Mouse (Mus musculus) heart, embryonic 11.5 days (tissue): ENCODE results near the gene Rab31. TPM values are rescaled to one million over a fixed set of nuclear protein-coding genes. Genes with fewer than 3 reads are reported as not detected.

ENCODE experiments used
- ATAC-seq: fragments of 200-750 bp; cut with Nextera tagmentation; replicated peaks from 2 replicates; pipeline ENCODE4 v1.8.0; 2017; ENCODE audit warnings: moderate library complexity; ENCODE audit not compliant: insufficient number of reproducible peaks, low FRiP score, low TSS enrichment
- H3K27ac ChIP-seq: fragments of 300-500 bp; sonication (generic); 2 replicates; pipeline ENCODE4 v1.5.1; 2014; ENCODE audit warnings: mild to moderate bottlenecking, low read depth, low read length
- H3K27me3 ChIP-seq: fragments of 300-500 bp; sonication (generic); 2 replicates; pipeline ENCODE4 v1.6.1; 2014; ENCODE audit warnings: mild to moderate bottlenecking, low read length, mixed read lengths; ENCODE audit not compliant: control insufficient read depth, insufficient read depth
- H3K36me3 ChIP-seq: fragments of 300-500 bp; sonication (generic); 2 replicates; pipeline ENCODE4 v1.6.1; 2014; ENCODE audit warnings: mild to moderate bottlenecking, low read length, moderate library complexity, mixed read lengths; ENCODE audit not compliant: control insufficient read depth, insufficient read depth
- H3K4me1 ChIP-seq: fragments of 300-500 bp; sonication (generic); 2 replicates; pipeline ENCODE4 v1.6.1; 2014; ENCODE audit warnings: low read length; ENCODE audit not compliant: control insufficient read depth, insufficient read depth
- H3K4me2 ChIP-seq: fragments of 300-500 bp; sonication (generic); 2 replicates; pipeline ENCODE4 v1.6.1; 2014; ENCODE audit warnings: mild to moderate bottlenecking, moderate library complexity
- H3K4me3 ChIP-seq: fragments of 300-500 bp; sonication (generic); 2 replicates; pipeline ENCODE4 v1.5.1; 2014; ENCODE audit warnings: low read depth, low read length
- H3K9ac ChIP-seq: fragments of 300-500 bp; sonication (generic); 2 replicates; pipeline ENCODE4 v1.6.1; 2014; ENCODE audit warnings: mild to moderate bottlenecking, low read depth, low read length, moderate library complexity
- H3K9me3 ChIP-seq: fragments of 300-500 bp; sonication (generic); replicated peaks from 2 replicates; pipeline ENCODE4 v1.6.1; 2016; ENCODE audit warnings: low read length; ENCODE audit not compliant: control insufficient read depth
- WGBS: fragments of 180-500 bp; shearing (Covaris S2); extraction: QIAGEN DNeasy Blood & Tissue Kit; methylation state at CpG from one replicate; pipeline ENCODE4 v1.1.7; 2014; ENCODE audit not compliant: insufficient replicate concordance; 5-methylcytosine and 5-hydroxymethylcytosine counted together
- polyA plus RNA-seq: library from polyadenylated mRNA; unstranded; fragments of >200 nt; fragmentation: Nextera tagmentation; extraction: Ambion mirVana; gene quantifications from 2 replicates; pipeline ENCODE4 v1.2.1, GENCODE M21; 2014

Rab31 gene
- polyA plus RNA-seq, 1 experiment from 2014 or later: 33.2 TPM

DNA sequence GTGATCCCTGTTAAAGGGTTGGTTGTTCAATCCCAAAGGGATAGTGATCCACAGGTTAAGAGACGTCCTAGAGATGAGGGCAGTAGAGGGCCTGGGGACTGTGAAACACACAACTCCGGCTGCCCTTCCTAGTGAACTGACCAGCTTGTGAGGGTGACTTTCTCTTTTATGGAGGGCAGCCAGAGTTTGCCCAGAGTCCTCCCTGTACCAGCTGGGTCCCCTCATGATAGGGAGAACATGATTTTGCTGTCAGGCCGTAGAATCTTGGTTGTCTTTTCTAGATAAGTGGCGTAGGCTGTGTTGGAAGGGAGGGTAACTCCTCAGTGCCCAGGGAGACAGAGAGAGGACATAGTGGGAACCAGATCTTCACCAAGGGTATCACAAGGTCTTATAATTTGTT is 14.7 kb upstream of the Rab31 start:
- 72% methylated on average over 4 of the region's 4 CpGs for WGBS
- Histone ChIP-seq H3K4me3 (no peak overlapping the region), H3K27me3 (no peaks in the 10 kb centered on the region), H3K27ac (no peak overlapping the region), H3K4me1 (peaks cover 16% of the 10 kb centered on the region), H3K9ac (no peak overlapping the region), H3K36me3 (0 out of 2 replicates have a peak, but pooled peaks cover 5% of the 10 kb centered on the region), H3K4me2 (0 out of 2 replicates have a peak overlapping the region, but pooled peaks have one; percentile 8), H3K9me3 (no peaks in the 10 kb centered on the region)
- ATAC-seq: no peak

DNA sequence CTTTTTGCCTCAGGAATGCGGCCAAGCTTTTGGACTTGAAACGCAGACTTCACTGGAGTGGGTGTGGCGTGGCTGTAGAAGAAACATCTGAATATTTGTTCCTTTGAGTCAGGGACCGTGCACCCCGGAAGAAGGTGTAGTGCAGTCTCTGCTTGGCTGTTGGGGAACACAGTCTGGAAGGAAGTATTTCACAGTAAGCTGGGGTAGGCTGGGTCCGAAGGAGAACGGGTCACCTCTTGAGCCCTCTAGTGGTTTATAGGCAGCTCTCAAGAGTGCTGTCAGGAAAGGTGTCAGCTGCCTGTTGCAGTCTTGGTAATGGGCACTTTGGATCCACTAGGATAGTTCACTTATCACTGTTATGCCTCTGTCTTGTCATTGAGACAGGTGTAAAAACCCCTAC is 13.7 kb upstream of the Rab31 start:
- 73% methylated on average over 7 of the region's 7 CpGs for WGBS
- ATAC-seq: no peak
- H3K27ac ChIP-seq: no peak overlapping the region

DNA sequence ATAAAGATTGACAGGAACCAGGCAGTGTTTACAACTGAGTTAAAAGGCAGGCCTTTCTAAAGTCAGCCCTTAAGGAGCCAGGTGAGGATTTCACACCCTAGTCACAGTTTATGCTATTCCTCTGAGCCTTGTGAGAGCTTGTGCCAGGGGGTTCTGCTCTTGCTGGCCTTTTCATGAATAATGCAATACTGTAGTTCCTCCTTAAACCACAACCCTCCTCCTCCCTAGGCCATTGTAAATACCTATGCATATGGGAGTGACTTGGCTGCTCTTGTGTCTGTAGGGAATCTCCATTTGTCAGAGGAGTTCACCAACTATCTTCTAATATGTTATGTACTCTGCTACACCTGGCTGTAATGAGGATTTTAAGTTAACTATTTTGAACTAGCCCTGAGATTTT is 13.2 kb upstream of the Rab31 start:
- Histone ChIP-seq H3K27ac (no peak overlapping the region), H3K36me3 (0 out of 2 replicates have a peak, but pooled peaks cover 5% of the 10 kb centered on the region), H3K27me3 (no peaks in the 10 kb centered on the region), H3K9me3 (no peaks in the 10 kb centered on the region), H3K4me1 (peaks cover 16% of the 10 kb centered on the region), H3K4me3 (no peak overlapping the region), H3K4me2 (no peak overlapping the region), H3K9ac (no peak overlapping the region)
- no peak for ATAC-seq

More for the DNA sequence above, 13.7 kb upstream of the Rab31 start:
- H3K4me3 ChIP-seq: no peak overlapping the region
- H3K36me3 ChIP-seq: 0 out of 2 replicates have a peak, but pooled peaks cover 5% of the 10 kb centered on the region
- H3K4me1 ChIP-seq: peaks cover 16% of the 10 kb centered on the region
- H3K9ac ChIP-seq: no peak overlapping the region
- no peak overlapping the region for H3K4me2 ChIP-seq
- no peaks in the 10 kb centered on the region for H3K9me3 ChIP-seq
- H3K27me3 ChIP-seq: no peaks in the 10 kb centered on the region

DNA sequence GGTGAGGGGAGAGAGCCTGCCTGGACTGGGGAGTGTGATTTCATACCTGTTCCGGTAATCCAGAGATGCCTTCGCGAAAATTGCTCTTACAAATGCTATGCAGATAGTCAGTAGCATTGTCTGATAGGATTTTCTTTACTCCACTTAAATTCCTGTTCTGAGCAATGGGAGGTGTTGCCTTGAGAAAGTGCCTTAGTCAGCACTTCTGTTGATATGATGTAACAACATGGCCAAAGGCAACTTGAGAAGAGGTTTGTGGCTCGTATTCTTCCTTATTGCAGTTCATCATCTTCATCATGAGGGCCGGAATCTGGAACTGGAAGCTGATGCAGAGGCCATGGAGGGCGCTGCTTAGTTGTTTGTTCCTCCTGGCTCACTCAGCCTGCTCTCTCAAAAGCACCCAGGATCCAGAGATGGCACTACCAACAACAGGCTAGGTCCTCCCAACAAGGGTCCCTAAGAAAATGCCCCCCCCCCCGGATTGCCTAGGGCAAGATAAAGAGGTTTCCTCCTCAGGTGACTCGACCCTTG is 12.1 kb upstream of the Rab31 start:
- Histone ChIP-seq H3K4me1 (peaks cover 16% of the 10 kb centered on the region), H3K36me3 (0 out of 2 replicates have a peak, but pooled peaks cover 5% of the 10 kb centered on the region), H3K4me3 (peak overlapping the region; percentile 96), H3K9me3 (no peaks in the 10 kb centered on the region), H3K27me3 (no peaks in the 10 kb centered on the region), H3K27ac (no peak overlapping the region), H3K9ac (peak overlapping the region; percentile 35; the same call in 1 of the 2 replicates), H3K4me2 (peak overlapping the region; percentile 67)
- no peak for ATAC-seq
- 67% methylated on average over 8 of the region's 8 CpGs for WGBS

DNA sequence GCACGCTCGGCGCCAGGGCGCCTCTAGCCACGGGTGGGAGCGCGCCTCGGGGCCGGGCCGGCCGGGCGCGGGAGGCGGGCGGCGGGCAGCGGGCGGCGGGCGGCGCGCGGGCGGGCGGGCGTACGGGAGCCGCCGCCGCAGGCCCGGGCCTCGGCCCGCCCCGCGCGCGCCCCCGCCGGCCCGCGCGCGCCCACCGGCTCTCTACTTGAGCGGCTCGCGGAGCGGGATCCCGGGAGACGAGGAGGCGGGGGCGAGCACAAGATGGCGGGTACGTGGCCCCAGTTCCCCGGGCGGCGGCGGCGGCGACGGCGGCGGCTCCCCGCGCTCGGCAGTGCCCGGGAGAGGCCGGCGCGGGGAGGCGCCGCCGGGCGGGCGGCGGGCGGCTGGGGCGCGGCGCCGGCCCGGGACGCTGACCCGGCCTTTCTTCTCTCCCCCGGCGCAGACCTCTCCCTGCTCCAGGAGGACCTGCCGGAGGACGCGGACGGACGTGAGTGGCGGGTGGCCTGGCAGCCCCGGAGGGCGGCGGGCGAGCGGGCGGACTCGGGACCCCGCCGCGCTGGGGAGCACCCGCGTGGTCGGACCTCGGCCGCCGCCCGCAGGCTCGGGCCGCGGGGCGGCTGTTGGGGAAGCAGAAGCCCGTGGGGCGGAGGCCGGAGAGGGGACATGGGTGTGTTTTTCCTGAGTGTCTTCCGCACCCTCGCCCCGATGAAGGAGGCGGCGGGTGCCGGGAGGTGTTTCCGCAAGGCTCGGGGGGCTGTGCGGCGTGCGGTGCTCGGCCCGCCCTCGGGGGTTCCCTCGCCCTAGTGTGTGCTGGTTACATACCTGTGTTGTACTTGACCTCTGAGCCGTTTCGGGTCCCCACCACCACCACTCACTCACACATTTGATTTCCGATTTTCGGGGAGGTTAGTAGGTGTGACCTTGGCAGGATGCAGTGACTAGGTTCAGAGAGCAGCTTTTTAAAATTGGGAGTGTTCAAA is 10.9 kb upstream of the Rab31 start:
- H3K9me3 ChIP-seq: no peaks in the 10 kb centered on the region
- H3K4me2 ChIP-seq: peak overlapping the region; percentile 76
- under 1% methylated on average over 59 of the region's 135 CpGs for WGBS
- peak overlapping the region; percentile 96 for H3K4me3 ChIP-seq
- H3K9ac ChIP-seq: peak overlapping the region; percentile 98
- 0 out of 2 replicates have a peak, but pooled peaks cover 5% of the 10 kb centered on the region for H3K36me3 ChIP-seq
- peaks cover 16% of the 10 kb centered on the region for H3K4me1 ChIP-seq
- peak; percentile 74 for ATAC-seq
- H3K27ac ChIP-seq: peak overlapping the region; percentile 99
- H3K27me3 ChIP-seq: no peaks in the 10 kb centered on the region

DNA sequence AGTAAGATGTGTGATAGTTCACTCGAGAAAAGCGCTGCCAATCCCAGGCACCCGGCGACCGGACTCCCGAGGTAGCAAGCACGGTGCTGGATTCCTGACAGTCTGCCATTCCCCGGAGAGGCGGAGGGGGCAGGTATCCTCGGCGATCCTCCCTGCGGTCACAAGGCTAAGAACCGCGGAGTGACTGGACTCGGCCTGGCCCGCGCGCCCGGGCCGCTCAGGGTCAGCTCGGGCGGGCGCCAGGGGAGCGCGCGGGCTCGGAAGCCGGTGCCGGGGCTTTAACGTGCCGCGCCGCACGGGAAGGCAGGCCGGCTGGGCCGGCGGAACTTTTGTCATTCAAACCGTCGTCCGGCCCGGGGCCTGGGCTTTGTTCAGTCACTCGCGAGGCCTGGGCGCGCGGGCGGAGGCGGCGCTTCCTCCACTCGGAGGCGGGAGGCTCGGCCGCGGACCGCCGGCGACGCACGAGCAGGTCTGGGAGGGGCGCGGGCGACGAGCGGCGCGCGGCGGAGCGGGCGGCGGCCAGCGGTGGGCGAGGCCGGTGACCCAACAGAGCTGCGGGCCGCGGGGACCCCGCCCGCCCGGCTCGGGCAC is 10.1 kb upstream of the Rab31 start, which contains the start of gene Ppp4r1:
Gene Ppp4r1, plus strand, starts transcription at position 23 of the 591 bp plus-strand sequence.
- peak within 1 kb of the TSS; percentile 99 for H3K27ac ChIP-seq
- H3K4me1 ChIP-seq: peaks cover 16% of the 10 kb centered on the region
- H3K36me3 ChIP-seq: 0 out of 2 replicates have a peak, but pooled peaks cover 5% of the 10 kb centered on the region
- H3K9me3 ChIP-seq: no peaks in the 10 kb centered on the region
- ATAC-seq: peak; percentile 88
- H3K9ac ChIP-seq: peak within 1 kb of the TSS; percentile 98
- peak within 1 kb of the TSS; percentile 76 for H3K4me2 ChIP-seq
- H3K4me3 ChIP-seq: peak within 1 kb of the TSS; percentile 96
- H3K27me3 ChIP-seq: no peaks in the 10 kb centered on the region
- under 1% methylated on average over 74 of the region's 81 CpGs for WGBS

DNA sequence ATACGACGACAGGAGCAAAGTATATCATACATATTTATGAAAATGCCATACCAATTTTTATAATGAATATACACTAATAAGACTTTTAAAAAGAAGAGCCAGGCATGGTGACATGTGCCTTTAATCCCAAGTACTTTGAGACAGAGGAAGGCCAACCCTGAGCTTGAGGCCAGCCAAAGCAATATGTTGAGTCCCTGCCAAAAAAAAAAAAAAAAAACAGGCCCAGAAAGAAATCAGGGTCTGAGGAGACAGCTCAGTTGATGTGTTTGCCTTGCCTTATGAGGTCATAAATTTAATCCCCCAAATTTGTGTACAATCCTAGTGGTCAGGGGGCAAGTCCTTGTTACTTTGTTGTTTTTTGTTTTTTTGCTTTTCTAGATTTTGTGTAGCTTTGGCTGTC is 8.4 kb upstream of the Rab31 start:
- no peak overlapping the region for H3K4me3 ChIP-seq
- H3K27ac ChIP-seq: no peak overlapping the region
- no peak overlapping the region for H3K4me2 ChIP-seq
- H3K36me3 ChIP-seq: 0 out of 2 replicates have a peak, but pooled peaks cover 3% of the 10 kb centered on the region
- ATAC-seq: no peak
- H3K4me1 ChIP-seq: peaks cover 10% of the 10 kb centered on the region
- H3K27me3 ChIP-seq: no peaks in the 10 kb centered on the region
- whole genome bisulfite sequencing: 90% methylated on average over 2 of the region's 2 CpGs
- no peaks in the 10 kb centered on the region for H3K9me3 ChIP-seq
- no peak overlapping the region for H3K9ac ChIP-seq

DNA sequence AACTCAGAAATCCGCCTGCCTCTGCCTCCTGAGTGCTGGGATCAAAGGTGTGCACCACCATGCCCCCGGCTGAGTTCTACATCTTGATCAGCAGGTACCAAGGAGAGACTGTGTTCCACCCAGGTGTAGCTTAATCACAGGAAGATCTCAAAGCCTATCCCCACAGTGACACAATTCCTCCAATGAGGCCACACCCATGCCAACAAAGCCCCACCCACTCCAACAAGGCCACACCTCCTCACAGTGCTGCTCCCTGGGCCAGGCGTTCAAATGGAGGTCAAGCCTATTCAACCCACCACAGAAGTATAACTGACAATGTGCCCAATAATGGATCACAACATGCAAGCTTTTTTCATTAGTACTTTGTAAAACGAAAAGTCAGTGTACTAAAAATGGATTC is 4.9 kb upstream of the Rab31 start:
- no peak for ATAC-seq
- Histone ChIP-seq H3K4me1 (peaks cover 3% of the 10 kb centered on the region; the same call in 1 of the 2 replicates), H3K9me3 (no peaks in the 10 kb centered on the region), H3K27ac (no peak overlapping the region), H3K4me2 (no peak overlapping the region), H3K27me3 (no peaks in the 10 kb centered on the region), H3K9ac (no peak overlapping the region), H3K36me3 (no peaks in the 10 kb centered on the region), H3K4me3 (no peak overlapping the region)
- 86% methylated on average over 4 of the region's 4 CpGs for WGBS
